In the genomic region with DNA sequence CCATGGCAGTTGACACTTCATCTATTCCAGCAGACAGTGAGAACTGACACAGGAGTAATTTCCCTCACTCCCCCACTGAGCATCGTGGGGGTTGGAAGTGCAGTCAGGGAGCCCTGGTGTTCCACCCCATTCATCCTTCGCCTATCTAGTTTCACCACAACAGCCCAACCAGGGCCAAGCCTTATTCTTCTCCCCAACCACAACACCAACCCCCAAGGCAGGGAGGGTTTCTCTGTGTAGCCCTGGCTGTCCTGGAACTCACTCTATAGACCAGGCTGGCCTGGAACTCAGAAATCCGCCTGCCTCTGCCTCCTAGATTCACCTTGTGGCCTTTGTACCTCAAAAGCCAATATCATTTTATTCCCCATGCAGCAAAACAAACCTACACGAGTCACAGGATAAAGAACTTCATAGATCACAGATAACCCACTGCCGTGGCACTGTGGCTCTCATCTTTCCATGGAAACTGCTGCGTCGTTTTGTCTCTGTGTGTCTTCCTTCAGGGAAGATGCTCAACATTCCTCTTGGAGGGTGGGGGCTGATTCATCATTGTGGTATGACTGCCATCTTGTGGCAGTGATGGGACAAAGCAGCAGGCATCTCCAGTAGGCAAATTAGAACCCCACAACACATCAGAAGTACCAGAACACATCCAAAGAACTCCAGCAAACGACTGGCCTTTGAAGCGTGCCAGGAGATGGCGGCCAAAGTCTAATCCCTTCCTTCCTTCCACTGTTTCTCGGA, we compare ENCODE assay signal across 8 mouse cellular contexts.
DNase-seq lines count a peak whose midpoint lies in the region; ATAC-seq and TF ChIP-seq lines count a peak whose summit lies in the region.

No protein-coding gene starts in this region.

- no peaks in the 10 kb centered on the region for H3K79me2 ChIP-seq in MEL (ENCODE audit: control insufficient read depth, insufficient read depth, low read length, poor library complexity)

- no peak for ATAC-seq in CD4-positive, CD25-positive, alpha-beta regulatory T cell, adult 4 months
- ATAC-seq in frontal cortex, adult (ENCODE audit: low TSS enrichment): peak; percentile 86
- no peak for ATAC-seq in lung, postnatal 0 days

- H3K9ac ChIP-seq in MEL (ENCODE audit: control insufficient read depth, low read depth, low read length, poor library complexity, severe bottlenecking): no peak overlapping the region
- no peak overlapping the region for H3K9ac ChIP-seq in lung, postnatal 0 days (replicated peaks; ENCODE audit: low read depth)

- no peak for TF ChIP-seq EP300 in MEL (IDR thresholded peaks at IDR 0.05; ENCODE audit: low read depth in 1 of 2, low read length in 2 of 2)
- no peak for TF ChIP-seq EP300 in lung, postnatal 0 days (IDR thresholded peaks at IDR 0.05)

- H3K4me2 ChIP-seq in lung, postnatal 0 days (replicated peaks; ENCODE audit: low read depth, low read length): no peak overlapping the region

- H3K9me3 ChIP-seq in MEL (replicated peaks; ENCODE audit: insufficient read depth, low read length): no peaks in the 10 kb centered on the region
- no peaks in the 10 kb centered on the region for H3K9me3 ChIP-seq in lung, postnatal 0 days (ENCODE audit: low read length)

- H3K4me1 ChIP-seq in MEL (ENCODE audit: control insufficient read depth in 1 of 2, insufficient read depth in 2 of 2, low read length in 2 of 2): no peaks in the 10 kb centered on the region
- no peaks in the 10 kb centered on the region for H3K4me1 ChIP-seq in lung, postnatal 0 days (ENCODE audit: insufficient read depth, low read depth, low read length)

- no peak overlapping the region for H3K27ac ChIP-seq in MEL (ENCODE audit: control insufficient read depth, low read depth, low read length)
- H3K27ac ChIP-seq in lung, postnatal 0 days (ENCODE audit: low read length): no peak overlapping the region

- peak; percentile 58 to 85 (median 81) for TF ChIP-seq CTCF in MEL (IDR thresholded peaks at IDR 0.05 in 2 of 3, conservative IDR thresholded peaks at IDR 0.05 in 1 of 3; ENCODE audit: control insufficient read depth in 1 of 3, insufficient read depth in 1 of 3, low read depth in 2 of 3, low read length in 3 of 3, poor library complexity in 1 of 3, severe bottlenecking in 1 of 3)
- peak; percentile 85 for TF ChIP-seq CTCF in lung, postnatal 0 days (IDR thresholded peaks at IDR 0.05)

- peak; percentile 87 for TF ChIP-seq RAD21 in MEL (IDR thresholded peaks at IDR 0.05; ENCODE audit: low read depth, low read length)

- no peaks in the 10 kb centered on the region for H3K27me3 ChIP-seq in MEL (ENCODE audit: control insufficient read depth in 1 of 2, insufficient read depth in 2 of 2, low read length in 2 of 2)
- no peaks in the 10 kb centered on the region for H3K27me3 ChIP-seq in lung, postnatal 0 days (replicated peaks; ENCODE audit: insufficient read depth, low read length)

- WGBS in lung, postnatal 0 days: 30% methylated on average over 11 of the region's 11 CpGs

- peak; percentile 25 for DNase-seq in CD4-positive, CD25-positive, alpha-beta regulatory T cell, adult 2 months (ENCODE audit: low read depth, low spot score)
- DNase-seq in MEL (ENCODE audit: low read depth, low spot score): peak; percentile 53
- DNase-seq in cerebellum, adult 9-10 months: peak; percentile 88
- DNase-seq in kidney, postnatal 4 days: peak; percentile 54 to 63
- DNase-seq in lung, postnatal 0 days (ENCODE audit: low spot score): peak; percentile 39
- DNase-seq in right cerebral cortex, adult 2 months (ENCODE audit: low spot score in 2 of 2): peak; percentile 81 to 84

- H3K4me3 ChIP-seq in MEL (ENCODE audit: control insufficient read depth in 1 of 2, insufficient read depth in 1 of 2, low read depth in 2 of 2, low read length in 2 of 2): no peak overlapping the region
- H3K4me3 ChIP-seq in lung, postnatal 0 days (ENCODE audit: low read depth, low read length): no peak overlapping the region

- H3K36me3 ChIP-seq in MEL (ENCODE audit: control insufficient read depth in 1 of 2, insufficient read depth in 2 of 2, low read length in 2 of 2): no peaks in the 10 kb centered on the region
- H3K36me3 ChIP-seq in lung, postnatal 0 days (ENCODE audit: insufficient read depth, low read length): no peaks in the 10 kb centered on the region

- TF ChIP-seq POLR2A in MEL (IDR thresholded peaks at IDR 0.05; ENCODE audit: control insufficient read depth in 1 of 2, insufficient read depth in 1 of 2, low read depth in 1 of 2, low read length in 2 of 2, poor library complexity in 1 of 2): no peak

TF ChIP-seq in MEL, 35 proteins besides CTCF, POLR2A, EP300 and RAD21:
- TF ChIP-seq ZC3H11A (IDR thresholded peaks at IDR 0.05; ENCODE audit: low read depth, low read length) (peak; percentile 68), MAZ (IDR thresholded peaks at IDR 0.05; ENCODE audit: low read depth, low read length) (peak; percentile 68; the same call in 1 of the 2 replicates), RCOR1 (IDR thresholded peaks at IDR 0.05; ENCODE audit: low read depth, low read length) (no peak), ELF1 (IDR thresholded peaks at IDR 0.05; ENCODE audit: low read depth, low read length) (no peak), MXI1 (IDR thresholded peaks at IDR 0.05; ENCODE audit: low read depth, low read length) (no peak), MEF2A (IDR thresholded peaks at IDR 0.05; ENCODE audit: extremely low read depth, insufficient replicate concordance, low read depth, low read length, poor library complexity, severe bottlenecking) (no peak), UBTF (IDR thresholded peaks at IDR 0.05; ENCODE audit: borderline replicate concordance, insufficient read depth, low read depth, low read length) (no peak), SIN3A (IDR thresholded peaks at IDR 0.05; ENCODE audit: low read length) (no peak), KAT2A (conservative IDR thresholded peaks at IDR 0.05; ENCODE audit: low read depth, low read length) (no peak), MAX (IDR thresholded peaks at IDR 0.05; ENCODE audit: low read length) (no peak), USF1 (IDR thresholded peaks at IDR 0.05; ENCODE audit: low read depth, low read length) (no peak), ZKSCAN1 (IDR thresholded peaks at IDR 0.05; ENCODE audit: low read depth, low read length) (no peak), E2F4 (IDR thresholded peaks at IDR 0.05; ENCODE audit: borderline replicate concordance, low read depth, low read length) (no peak), USF2 (IDR thresholded peaks at IDR 0.05; ENCODE audit: borderline replicate concordance in 1 of 2, insufficient read depth in 1 of 2, low read depth in 1 of 2, low read length in 2 of 2) (no peak), ZNF384 (IDR thresholded peaks at IDR 0.05; ENCODE audit: low read depth, low read length) (no peak), ZMIZ1 (IDR thresholded peaks at IDR 0.05; ENCODE audit: low read depth, low read length) (no peak), CHD2 (IDR thresholded peaks at IDR 0.05; ENCODE audit: low read length) (no peak), HCFC1 (IDR thresholded peaks at IDR 0.05; ENCODE audit: low read depth, low read length) (no peak), SMC3 (IDR thresholded peaks at IDR 0.05; ENCODE audit: low read depth, low read length) (peak; percentile 79), POLR2AphosphoS5 (IDR thresholded peaks at IDR 0.05; ENCODE audit: borderline replicate concordance, low read depth, low read length) (no peak)
TF ChIP-seq in MEL: peak in this region for 3.

Comparison
In these comparisons a context has a peak if more than half of its experiments do, and no peak if none do; other contexts are left out.
1. DNase-seq: peak in every context shown above with its lines; median percentile 88 in cerebellum, adult 9-10 months; 82 in right cerebral cortex, adult 2 months; 58 in kidney, postnatal 4 days; 53 in MEL; 39 in lung, postnatal 0 days; 25 in CD4-positive, CD25-positive, alpha-beta regulatory T cell, adult 2 months.